16 mouse cellular contexts compared by ENCODE assay signal in the genomic region with DNA sequence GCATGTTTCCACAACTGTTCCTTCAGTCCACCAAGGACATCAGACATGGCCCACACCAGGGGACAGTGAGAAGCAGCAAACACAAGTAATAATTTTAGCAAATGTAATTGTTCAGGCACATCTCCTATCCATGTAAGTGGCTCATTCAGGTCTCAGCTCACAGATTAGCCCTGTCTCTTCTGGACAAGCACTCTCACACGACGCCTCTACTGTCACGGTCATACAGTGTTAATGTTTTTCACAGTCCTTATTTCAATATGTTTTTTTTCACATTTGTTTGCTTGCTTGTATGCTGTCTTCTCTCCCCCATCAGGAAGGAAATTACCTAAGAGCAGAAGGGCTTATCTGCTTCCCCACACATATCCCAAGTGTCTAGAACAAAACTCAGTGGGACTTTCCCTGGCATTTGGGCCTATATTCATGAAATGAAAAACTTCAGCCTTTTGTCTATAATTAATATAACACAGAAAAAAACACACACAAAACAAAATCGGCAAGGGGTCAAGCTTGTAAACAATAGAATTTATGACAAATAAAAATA.
"Had no signal": no experiment of that assay in that cellular context is flagged by ENCODE, and none has a peak within 500 bp of the region (broad histone marks: within the 10 kb centered on the region; RNA-seq: fewer than 3 reads in every experiment).

No protein-coding gene starts in this region.

- H3K27me3 ChIP-seq: limb, embryonic 12.5 days; neural tube, embryonic 15.5 days had no signal

- DNase-seq: layer of hippocampus, adult 9-11 months; layer of hippocampus, postnatal 36 days; liver; lung, adult 2 months; lung, postnatal 10 days; lung, postnatal 4 days; midbrain, embryonic 14.5 days; right cerebral cortex, adult 18-20 months; right cerebral cortex, postnatal 25 days; thymus, postnatal 36 days had no signal

- H3K9me3 ChIP-seq: kidney, embryonic 15.5 days; limb, embryonic 12.5 days; midbrain, embryonic 10.5 days; neural tube, embryonic 15.5 days had no signal

- H3K4me2 ChIP-seq: kidney, embryonic 15.5 days; limb, embryonic 12.5 days; neural tube, embryonic 15.5 days had no signal

- H3K36me3 ChIP-seq: kidney, embryonic 15.5 days; limb, embryonic 12.5 days; midbrain, embryonic 10.5 days; neural tube, embryonic 15.5 days had no signal

- H3K9ac ChIP-seq: kidney, embryonic 15.5 days; limb, embryonic 12.5 days; liver, embryonic 14.5 days; neural tube, embryonic 15.5 days had no signal

- H3K27ac ChIP-seq: kidney, embryonic 15.5 days; limb, embryonic 12.5 days; liver, embryonic 14.5 days; midbrain, embryonic 10.5 days; neural tube, embryonic 15.5 days had no signal

- H3K4me1 ChIP-seq: kidney, embryonic 15.5 days had no signal

- H3K4me3 ChIP-seq: kidney, embryonic 15.5 days; limb, embryonic 12.5 days; midbrain, embryonic 10.5 days; myocyte; neural tube, embryonic 15.5 days had no signal
